Mouse (Mus musculus): Measurements from ENCODE around the gene Ptpro. TPM values are rescaled to one million over a fixed set of nuclear protein-coding genes. Genes with fewer than 3 reads are reported as not detected.

Gene Ptpro
- polyA plus RNA-seq, 1 experiment from 2014 or later: 3.3 TPM

DNA sequence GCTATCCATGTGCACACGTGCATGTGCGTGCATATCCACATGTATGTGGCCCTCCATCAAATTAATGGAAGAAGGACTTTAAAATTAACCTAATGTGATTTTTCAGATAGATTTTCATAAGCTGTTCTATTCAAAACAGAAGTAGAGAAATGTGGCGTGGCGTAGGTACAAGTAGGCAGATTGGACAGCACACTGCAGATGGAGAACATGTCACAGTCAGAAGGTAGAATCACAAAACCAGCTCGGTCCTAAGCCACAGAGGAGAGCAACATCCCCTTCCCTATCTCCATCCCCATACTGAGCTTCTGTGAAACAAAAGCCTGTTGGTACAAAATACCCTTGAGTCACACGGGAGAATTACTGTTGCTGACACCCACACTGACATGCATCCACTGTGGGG lies 34.3 kb downstream of the Ptpro start:
- 84% methylated on average over 6 of the region's 6 CpGs for WGBS
- H3K36me3 ChIP-seq (ENCODE audit: control insufficient read depth, insufficient read depth, low read length): no peaks in the 10 kb centered on the region
- ATAC-seq (ENCODE audit: insufficient read depth, low FRiP score): no peak
- H3K27ac ChIP-seq (ENCODE audit: low read length): no peak overlapping the region
- no peaks in the 10 kb centered on the region for H3K27me3 ChIP-seq (ENCODE audit: control insufficient read depth, insufficient read depth, low read length)
- no peak overlapping the region for H3K4me2 ChIP-seq (ENCODE audit: low read depth, low read length)
- H3K4me1 ChIP-seq (ENCODE audit: control insufficient read depth, insufficient read depth, low read length): no peaks in the 10 kb centered on the region
- H3K9me3 ChIP-seq (replicated peaks; ENCODE audit: control insufficient read depth, low read length): no peaks in the 10 kb centered on the region
- H3K4me3 ChIP-seq (replicated peaks; ENCODE audit: low read length): no peak overlapping the region
- H3K9ac ChIP-seq (ENCODE audit: low read length): no peak overlapping the region

DNA sequence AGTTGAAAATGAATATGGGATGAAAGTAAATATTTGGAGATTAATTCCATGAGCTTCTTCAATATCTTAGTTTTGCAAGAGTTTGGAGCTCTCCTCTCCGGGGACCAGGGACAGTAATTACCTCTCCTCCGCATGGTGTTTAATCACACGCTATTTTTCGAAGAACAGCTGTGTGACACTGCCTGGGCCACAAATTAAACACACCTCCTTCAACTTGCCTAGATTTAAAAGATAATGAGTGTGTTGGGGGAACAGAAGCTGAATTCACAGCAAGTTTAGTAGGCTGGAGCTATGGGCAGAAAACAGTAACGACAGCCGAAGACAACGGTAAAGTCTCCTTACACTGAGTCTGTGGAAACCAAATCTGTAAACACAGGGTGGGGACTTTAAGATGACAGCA lies 35.7 kb downstream of the Ptpro start:
- H3K27ac ChIP-seq (ENCODE audit: low read length): no peak overlapping the region
- H3K4me1 ChIP-seq (ENCODE audit: control insufficient read depth, insufficient read depth, low read length): no peaks in the 10 kb centered on the region
- no peak overlapping the region for H3K4me3 ChIP-seq (replicated peaks; ENCODE audit: low read length)
- H3K9ac ChIP-seq (ENCODE audit: low read length): no peak overlapping the region
- 84% methylated on average over 7 of the region's 7 CpGs for WGBS
- H3K27me3 ChIP-seq (ENCODE audit: control insufficient read depth, insufficient read depth, low read length): no peaks in the 10 kb centered on the region
- no peak overlapping the region for H3K4me2 ChIP-seq (ENCODE audit: low read depth, low read length)
- H3K9me3 ChIP-seq (replicated peaks; ENCODE audit: control insufficient read depth, low read length): no peaks in the 10 kb centered on the region
- no peaks in the 10 kb centered on the region for H3K36me3 ChIP-seq (ENCODE audit: control insufficient read depth, insufficient read depth, low read length)
- no peak for ATAC-seq (ENCODE audit: insufficient read depth, low FRiP score)

DNA sequence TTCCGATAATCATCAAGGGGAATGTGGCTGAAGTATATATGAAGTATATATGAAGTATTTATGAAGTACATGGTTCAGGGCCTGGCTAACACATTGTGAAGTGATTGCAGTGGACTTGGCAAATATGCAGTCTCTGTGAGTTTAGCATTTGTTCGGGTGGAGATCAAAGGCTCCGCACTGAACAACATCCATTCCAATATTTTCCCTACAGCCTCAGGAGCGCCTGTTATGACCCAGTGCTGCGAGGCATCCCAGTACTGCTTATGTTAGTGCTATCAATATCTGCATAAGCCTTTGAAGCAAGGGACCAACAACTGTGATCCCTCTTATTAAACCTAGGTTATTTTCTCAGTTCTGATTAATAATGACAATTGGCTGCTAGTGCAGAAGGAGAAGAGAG lies 36.1 kb downstream of the Ptpro start:
- Histone ChIP-seq H3K9me3 (replicated peaks; ENCODE audit: control insufficient read depth, low read length) (no peaks in the 10 kb centered on the region), H3K4me1 (ENCODE audit: control insufficient read depth, insufficient read depth, low read length) (no peaks in the 10 kb centered on the region), H3K27me3 (ENCODE audit: control insufficient read depth, insufficient read depth, low read length) (no peaks in the 10 kb centered on the region), H3K4me3 (replicated peaks; ENCODE audit: low read length) (no peak overlapping the region), H3K9ac (ENCODE audit: low read length) (no peak overlapping the region), H3K27ac (ENCODE audit: low read length) (no peak overlapping the region), H3K36me3 (ENCODE audit: control insufficient read depth, insufficient read depth, low read length) (no peaks in the 10 kb centered on the region), H3K4me2 (ENCODE audit: low read depth, low read length) (no peak overlapping the region)
- WGBS: 90% methylated on average over 5 of the region's 5 CpGs
- no peak for ATAC-seq (ENCODE audit: insufficient read depth, low FRiP score)

DNA sequence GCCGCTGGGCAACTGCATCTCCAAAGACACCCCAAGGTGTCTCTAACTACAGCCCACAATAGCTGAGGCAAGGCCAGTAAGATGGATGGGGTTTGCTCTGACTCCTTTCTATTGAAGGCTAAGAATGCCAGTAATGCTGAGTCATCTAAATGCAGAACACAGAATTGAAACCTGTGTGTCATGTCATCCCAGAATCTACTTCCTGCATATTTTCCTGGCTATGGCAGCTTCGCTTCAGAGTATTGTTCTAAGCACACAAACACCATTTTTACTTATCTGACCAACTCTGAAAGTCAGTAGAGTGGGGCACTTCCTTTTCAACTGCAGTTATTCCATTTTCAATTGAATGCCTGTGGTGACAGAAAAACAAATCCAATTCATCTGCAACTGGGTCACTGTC lies 40.3 kb downstream of the Ptpro start:
- Histone ChIP-seq H3K36me3 (ENCODE audit: control insufficient read depth, insufficient read depth, low read length) (no peaks in the 10 kb centered on the region), H3K4me2 (ENCODE audit: low read depth, low read length) (no peak overlapping the region), H3K27me3 (ENCODE audit: control insufficient read depth, insufficient read depth, low read length) (no peaks in the 10 kb centered on the region), H3K4me3 (replicated peaks; ENCODE audit: low read length) (no peak overlapping the region), H3K4me1 (ENCODE audit: control insufficient read depth, insufficient read depth, low read length) (no peaks in the 10 kb centered on the region), H3K27ac (ENCODE audit: low read length) (no peak overlapping the region), H3K9ac (ENCODE audit: low read length) (no peak overlapping the region), H3K9me3 (replicated peaks; ENCODE audit: control insufficient read depth, low read length) (no peaks in the 10 kb centered on the region)
- ATAC-seq (ENCODE audit: insufficient read depth, low FRiP score): no peak
- WGBS: 76% methylated on average over 2 of the region's 2 CpGs

DNA sequence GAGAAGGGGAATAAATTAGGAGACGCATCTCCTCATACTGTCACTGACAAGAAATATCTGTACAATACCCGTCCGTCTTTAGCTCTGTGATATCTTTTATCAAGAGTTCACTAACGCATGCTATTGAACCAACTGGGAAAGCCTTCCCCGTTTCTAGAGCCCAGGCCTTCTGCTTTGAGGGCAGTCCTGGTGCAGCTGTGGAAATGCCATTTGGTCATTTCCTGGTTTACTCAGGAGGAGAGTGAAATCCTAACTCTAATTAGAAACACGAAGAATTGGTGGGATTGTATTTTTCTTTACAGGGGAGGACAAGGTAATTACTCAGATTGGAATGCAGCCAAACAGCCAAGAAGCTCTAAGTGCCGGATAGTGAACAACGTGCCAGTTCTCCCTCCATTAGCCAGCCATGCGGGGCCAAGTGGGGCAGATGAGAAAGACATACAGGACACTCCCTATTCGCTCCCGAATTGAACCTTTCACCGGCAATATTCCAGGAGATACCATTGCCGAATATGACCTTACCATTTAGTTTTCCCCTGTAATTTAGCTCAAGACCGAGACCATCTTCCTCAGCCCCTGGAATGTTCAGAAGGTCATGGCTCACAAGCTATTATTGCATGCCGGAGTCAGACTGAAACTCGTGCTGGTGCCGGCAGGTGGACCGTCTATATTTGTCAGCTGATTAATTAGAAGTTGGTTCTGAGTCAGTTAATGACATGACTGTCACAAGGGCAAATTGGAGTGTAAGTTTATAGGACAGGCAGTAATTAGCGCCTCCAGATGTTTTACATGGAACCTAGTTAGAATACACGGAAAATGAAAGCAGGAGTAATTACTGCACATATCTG lies 43.1 kb downstream of the Ptpro start:
- no peaks in the 10 kb centered on the region for H3K36me3 ChIP-seq (ENCODE audit: control insufficient read depth, insufficient read depth, low read length)
- no peaks in the 10 kb centered on the region for H3K4me1 ChIP-seq (ENCODE audit: control insufficient read depth, insufficient read depth, low read length)
- no peak for ATAC-seq (ENCODE audit: insufficient read depth, low FRiP score)
- WGBS: 64% methylated on average over 20 of the region's 20 CpGs
- H3K27me3 ChIP-seq (ENCODE audit: control insufficient read depth, insufficient read depth, low read length): no peaks in the 10 kb centered on the region
- no peak overlapping the region for H3K27ac ChIP-seq (ENCODE audit: low read length)
- H3K9ac ChIP-seq (ENCODE audit: low read length): no peak overlapping the region
- H3K9me3 ChIP-seq (replicated peaks; ENCODE audit: control insufficient read depth, low read length): no peaks in the 10 kb centered on the region
- H3K4me3 ChIP-seq (replicated peaks; ENCODE audit: low read length): no peak overlapping the region
- no peak overlapping the region for H3K4me2 ChIP-seq (ENCODE audit: low read depth, low read length)

DNA sequence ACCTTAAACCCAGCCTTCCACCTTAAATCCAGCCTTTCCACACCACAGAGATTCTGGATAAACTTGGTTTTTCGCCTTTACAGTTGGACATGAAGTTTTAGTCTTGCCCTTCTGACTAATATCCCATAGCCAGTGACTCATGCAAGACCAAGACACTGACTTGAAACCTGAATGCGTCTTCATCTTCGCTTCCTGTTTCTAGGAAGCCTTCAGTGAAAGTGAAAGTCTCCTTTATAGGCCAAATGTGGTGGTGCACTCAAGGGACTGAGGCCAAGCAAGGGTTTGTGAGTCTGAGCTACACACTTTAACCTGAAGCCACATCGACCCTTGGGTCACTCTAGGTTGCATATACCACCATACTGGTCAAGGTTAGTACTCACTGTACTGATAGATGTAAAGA lies 50.4 kb downstream of the Ptpro start:
- ATAC-seq (ENCODE audit: insufficient read depth, low FRiP score): no peak
- 80% methylated on average over 4 of the region's 4 CpGs for WGBS
- Histone ChIP-seq H3K9ac (ENCODE audit: low read length) (no peak overlapping the region), H3K27ac (ENCODE audit: low read length) (no peak overlapping the region), H3K27me3 (ENCODE audit: control insufficient read depth, insufficient read depth, low read length) (no peaks in the 10 kb centered on the region), H3K9me3 (replicated peaks; ENCODE audit: control insufficient read depth, low read length) (no peaks in the 10 kb centered on the region), H3K36me3 (ENCODE audit: control insufficient read depth, insufficient read depth, low read length) (no peaks in the 10 kb centered on the region), H3K4me2 (ENCODE audit: low read depth, low read length) (no peak overlapping the region), H3K4me3 (replicated peaks; ENCODE audit: low read length) (no peak overlapping the region), H3K4me1 (ENCODE audit: control insufficient read depth, insufficient read depth, low read length) (no peaks in the 10 kb centered on the region)

DNA sequence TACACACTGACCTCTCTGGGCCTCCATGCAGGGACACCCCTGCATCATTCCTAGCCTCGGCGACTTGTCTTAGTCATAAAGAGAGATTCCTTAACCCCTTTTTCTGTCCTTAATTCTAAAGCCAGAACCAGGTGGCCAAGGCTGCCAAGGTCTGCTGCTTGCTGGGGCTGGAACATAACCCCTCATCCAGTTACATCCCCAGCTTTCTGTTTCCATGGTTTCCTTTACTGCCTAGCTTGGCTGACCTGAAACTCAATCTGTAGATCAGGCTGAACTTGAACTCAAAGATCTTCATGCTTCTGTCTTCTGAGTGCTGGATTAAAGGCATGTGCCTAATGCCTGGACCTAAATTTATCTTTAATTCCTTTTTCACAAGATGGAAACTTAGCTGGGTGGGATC lies 51.7 kb downstream of the Ptpro start:
- no peaks in the 10 kb centered on the region for H3K4me1 ChIP-seq (ENCODE audit: control insufficient read depth, insufficient read depth, low read length)
- H3K9ac ChIP-seq (ENCODE audit: low read length): no peak overlapping the region
- H3K36me3 ChIP-seq (ENCODE audit: control insufficient read depth, insufficient read depth, low read length): no peaks in the 10 kb centered on the region
- H3K27ac ChIP-seq (ENCODE audit: low read length): no peak overlapping the region
- 85% methylated on average over 2 of the region's 2 CpGs for whole genome bisulfite sequencing
- H3K4me3 ChIP-seq (replicated peaks; ENCODE audit: low read length): no peak overlapping the region
- no peak overlapping the region for H3K4me2 ChIP-seq (ENCODE audit: low read depth, low read length)
- no peaks in the 10 kb centered on the region for H3K9me3 ChIP-seq (replicated peaks; ENCODE audit: control insufficient read depth, low read length)
- no peak for ATAC-seq (ENCODE audit: insufficient read depth, low FRiP score)
- no peaks in the 10 kb centered on the region for H3K27me3 ChIP-seq (ENCODE audit: control insufficient read depth, insufficient read depth, low read length)

DNA sequence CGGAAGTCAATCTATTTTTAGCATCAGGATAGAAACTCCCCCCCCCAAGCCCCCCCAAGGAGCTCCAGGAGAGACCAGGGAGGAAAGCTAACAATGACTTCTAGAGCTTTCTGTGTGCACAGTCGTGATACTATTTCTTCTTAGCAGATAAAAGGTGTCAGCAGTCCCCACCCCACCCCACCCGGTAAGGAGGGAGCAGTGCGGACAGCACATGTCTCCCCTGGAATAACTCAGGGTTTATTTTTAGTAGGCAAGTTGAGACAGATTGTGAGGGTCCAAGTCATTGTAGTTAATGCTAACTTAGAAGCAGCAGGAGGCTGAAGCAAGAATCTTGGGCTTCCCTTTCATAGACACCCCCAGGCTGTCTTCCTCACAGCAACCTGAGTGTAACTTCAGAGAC lies 63.1 kb downstream of the Ptpro start:
- Histone ChIP-seq H3K9ac (ENCODE audit: low read length) (no peak overlapping the region), H3K9me3 (replicated peaks; ENCODE audit: control insufficient read depth, low read length) (no peaks in the 10 kb centered on the region), H3K27ac (ENCODE audit: low read length) (no peak overlapping the region), H3K4me2 (ENCODE audit: low read depth, low read length) (no peak overlapping the region), H3K27me3 (ENCODE audit: control insufficient read depth, insufficient read depth, low read length) (no peaks in the 10 kb centered on the region), H3K36me3 (ENCODE audit: control insufficient read depth, insufficient read depth, low read length) (no peaks in the 10 kb centered on the region), H3K4me1 (ENCODE audit: control insufficient read depth, insufficient read depth, low read length) (peaks cover 8% of the 10 kb centered on the region; the same call in 1 of the 2 replicates), H3K4me3 (replicated peaks; ENCODE audit: low read length) (no peak overlapping the region)
- ATAC-seq (ENCODE audit: insufficient read depth, low FRiP score): no peak
- 40% methylated on average over 4 of the region's 4 CpGs for WGBS

DNA sequence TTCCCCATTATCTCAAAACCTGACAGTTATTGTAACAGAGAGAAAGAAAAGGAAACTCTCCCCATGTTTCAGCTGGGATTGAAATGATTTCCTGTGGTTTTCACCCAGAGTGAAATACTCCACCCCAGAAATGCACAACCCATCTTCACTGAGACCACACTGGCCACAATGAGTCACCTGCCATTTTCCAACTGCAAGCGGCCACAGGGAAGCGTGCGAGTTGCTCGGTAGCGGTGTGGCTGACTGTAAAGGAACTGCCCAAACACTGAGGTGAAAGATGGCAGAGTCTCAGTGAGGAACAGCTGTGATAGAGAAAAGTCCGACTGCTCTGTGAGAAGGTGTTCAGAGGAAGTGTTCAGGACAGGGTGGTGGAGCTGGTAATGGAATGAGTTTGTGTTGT lies 64.2 kb downstream of the Ptpro start:
- Histone ChIP-seq H3K4me2 (ENCODE audit: low read depth, low read length) (no peak overlapping the region), H3K9me3 (replicated peaks; ENCODE audit: control insufficient read depth, low read length) (no peaks in the 10 kb centered on the region), H3K4me1 (ENCODE audit: control insufficient read depth, insufficient read depth, low read length) (peaks cover 8% of the 10 kb centered on the region; the same call in 1 of the 2 replicates), H3K4me3 (replicated peaks; ENCODE audit: low read length) (no peak overlapping the region), H3K27me3 (ENCODE audit: control insufficient read depth, insufficient read depth, low read length) (no peaks in the 10 kb centered on the region), H3K9ac (ENCODE audit: low read length) (no peak overlapping the region), H3K27ac (ENCODE audit: low read length) (no peak overlapping the region), H3K36me3 (ENCODE audit: control insufficient read depth, insufficient read depth, low read length) (no peaks in the 10 kb centered on the region)
- 81% methylated on average over 6 of the region's 6 CpGs for WGBS
- no peak for ATAC-seq (ENCODE audit: insufficient read depth, low FRiP score)

All from stomach, embryonic 16.5 days (tissue).